Mouse (Mus musculus) olfactory bulb, adult 2 months (tissue): Measurements from ENCODE around the gene Usp5.

Source experiments
- CTCF ChIP-seq: fragments of 200-500 bp; IDR thresholded peaks from 2 replicates; pipeline ENCODE4 v1.5.1; 2012; ENCODE audit warnings: low read depth, mild to moderate bottlenecking, low read length, moderate library complexity; ENCODE audit not compliant: insufficient read depth
- POLR2A ChIP-seq: fragments of 200-500 bp; IDR thresholded peaks from 2 replicates; pipeline ENCODE4 v1.6.1; 2012; ENCODE audit warnings: mild to moderate bottlenecking, low read depth, low read length, moderate library complexity; ENCODE audit not compliant: insufficient read depth

- TF ChIP-seq CTCF, result no peak
- TF ChIP-seq POLR2A, result no peak
These were observed 39.8 kb downstream of the Usp5 start for GRCm38 (mm10) chr6:124789519-124789918.
